Mouse (Mus musculus): ENCODE results near the gene Klhl29. TPM values are rescaled to one million over a fixed set of nuclear protein-coding genes. Genes with fewer than 3 reads are reported as not detected.

Klhl29 gene
- polyA plus RNA-seq, 1 experiment from 2014 or later, result 8.5 TPM

GRCm38 (mm10) chr12:5247505-5247904 lies 128.0 kb downstream of the Klhl29 start:
- H3K9me3 ChIP-seq (replicated peaks; ENCODE audit: control insufficient read depth, low read length), result no peaks in the 10 kb centered on the region
- no peaks in the 10 kb centered on the region for H3K27me3 ChIP-seq (replicated peaks; ENCODE audit: control insufficient read depth, insufficient read depth, low read length)
- H3K27ac ChIP-seq (ENCODE audit: low read depth, low read length), result no peak overlapping the region
- H3K36me3 ChIP-seq (ENCODE audit: control insufficient read depth, insufficient read depth, low read length), result no peaks in the 10 kb centered on the region
- DNase-seq (ENCODE audit: low spot score) (no peak), ATAC-seq (no peak)
- no peak overlapping the region for H3K4me3 ChIP-seq (ENCODE audit: low read depth, low read length)
- 56% methylated on average over 6 of the region's 6 CpGs for WGBS
- peaks cover 17% of the 10 kb centered on the region for H3K4me1 ChIP-seq (ENCODE audit: control insufficient read depth, insufficient read depth, low read length)
- no peak overlapping the region for H3K4me2 ChIP-seq (ENCODE audit: low read length)
- H3K9ac ChIP-seq (ENCODE audit: low read length), result no peak overlapping the region

GRCm38 (mm10) chr12:5246721-5247341 lies 128.7 kb downstream of the Klhl29 start:
- no peak overlapping the region for H3K4me2 ChIP-seq (ENCODE audit: low read length)
- H3K9ac ChIP-seq (ENCODE audit: low read length), result no peak overlapping the region
- peaks cover 20% of the 10 kb centered on the region for H3K4me1 ChIP-seq (ENCODE audit: control insufficient read depth, insufficient read depth, low read length)
- WGBS, result 74% methylated on average over 15 of the region's 15 CpGs
- no peaks in the 10 kb centered on the region for H3K27me3 ChIP-seq (replicated peaks; ENCODE audit: control insufficient read depth, insufficient read depth, low read length)
- peak overlapping the region; percentile 17; the same call in 1 of the 2 replicates for H3K27ac ChIP-seq (ENCODE audit: low read depth, low read length)
- ATAC-seq (no peak), DNase-seq (ENCODE audit: low spot score) (no peak)
- H3K4me3 ChIP-seq (ENCODE audit: low read depth, low read length), result no peak overlapping the region
- no peaks in the 10 kb centered on the region for H3K36me3 ChIP-seq (ENCODE audit: control insufficient read depth, insufficient read depth, low read length)
- H3K9me3 ChIP-seq (replicated peaks; ENCODE audit: control insufficient read depth, low read length), result no peaks in the 10 kb centered on the region

GRCm38 (mm10) chr12:5246193-5246621 lies 129.3 kb downstream of the Klhl29 start:
- DNase-seq (ENCODE audit: low spot score), result no peak
- WGBS, result 90% methylated on average over 9 of the region's 9 CpGs
- ATAC-seq, result no peak
- H3K4me3 ChIP-seq (ENCODE audit: low read depth, low read length), result no peak overlapping the region
- H3K9me3 ChIP-seq (replicated peaks; ENCODE audit: control insufficient read depth, low read length), result no peaks in the 10 kb centered on the region
- no peak overlapping the region for H3K4me2 ChIP-seq (ENCODE audit: low read length)
- peak overlapping the region; percentile 17; the same call in 1 of the 2 replicates for H3K27ac ChIP-seq (ENCODE audit: low read depth, low read length)
- H3K27me3 ChIP-seq (replicated peaks; ENCODE audit: control insufficient read depth, insufficient read depth, low read length), result no peaks in the 10 kb centered on the region
- no peak overlapping the region for H3K9ac ChIP-seq (ENCODE audit: low read length)
- H3K4me1 ChIP-seq (ENCODE audit: control insufficient read depth, insufficient read depth, low read length), result peaks cover 21% of the 10 kb centered on the region
- H3K36me3 ChIP-seq (ENCODE audit: control insufficient read depth, insufficient read depth, low read length), result no peaks in the 10 kb centered on the region

GRCm38 (mm10) chr12:5245207-5245597 lies 130.3 kb downstream of the Klhl29 start:
- Histone ChIP-seq H3K27ac (ENCODE audit: low read depth, low read length) (no peak overlapping the region), H3K4me3 (ENCODE audit: low read depth, low read length) (no peak overlapping the region), H3K9ac (ENCODE audit: low read length) (no peak overlapping the region), H3K9me3 (replicated peaks; ENCODE audit: control insufficient read depth, low read length) (no peaks in the 10 kb centered on the region), H3K4me2 (ENCODE audit: low read length) (no peak overlapping the region), H3K27me3 (replicated peaks; ENCODE audit: control insufficient read depth, insufficient read depth, low read length) (no peaks in the 10 kb centered on the region), H3K36me3 (ENCODE audit: control insufficient read depth, insufficient read depth, low read length) (no peaks in the 10 kb centered on the region), H3K4me1 (ENCODE audit: control insufficient read depth, insufficient read depth, low read length) (peaks cover 25% of the 10 kb centered on the region)
- ATAC-seq, result no peak
- WGBS, result 59% methylated on average over 4 of the region's 4 CpGs
- no peak for DNase-seq (ENCODE audit: low spot score)

- Histone ChIP-seq H3K27me3 (replicated peaks; ENCODE audit: control insufficient read depth, insufficient read depth, low read length) (no peaks in the 10 kb centered on the region), H3K9ac (ENCODE audit: low read length) (no peak overlapping the region), H3K27ac (ENCODE audit: low read depth, low read length) (no peak overlapping the region), H3K4me3 (ENCODE audit: low read depth, low read length) (no peak overlapping the region), H3K36me3 (ENCODE audit: control insufficient read depth, insufficient read depth, low read length) (no peaks in the 10 kb centered on the region), H3K9me3 (replicated peaks; ENCODE audit: control insufficient read depth, low read length) (no peaks in the 10 kb centered on the region), H3K4me1 (ENCODE audit: control insufficient read depth, insufficient read depth, low read length) (peaks cover 30% of the 10 kb centered on the region), H3K4me2 (ENCODE audit: low read length) (no peak overlapping the region)
- DNase-seq (ENCODE audit: low spot score) (no peak), ATAC-seq (no peak)
- 90% methylated on average over 10 of the region's 10 CpGs for WGBS
These were observed 130.9 kb downstream of the Klhl29 start for GRCm38 (mm10) chr12:5244431-5245206.

GRCm38 (mm10) chr12:5243867-5244266 lies 131.6 kb downstream of the Klhl29 start:
- Histone ChIP-seq H3K27me3 (replicated peaks; ENCODE audit: control insufficient read depth, insufficient read depth, low read length) (no peaks in the 10 kb centered on the region), H3K4me2 (ENCODE audit: low read length) (no peak overlapping the region), H3K27ac (ENCODE audit: low read depth, low read length) (no peak overlapping the region), H3K9me3 (replicated peaks; ENCODE audit: control insufficient read depth, low read length) (no peaks in the 10 kb centered on the region), H3K36me3 (ENCODE audit: control insufficient read depth, insufficient read depth, low read length) (no peaks in the 10 kb centered on the region), H3K4me3 (ENCODE audit: low read depth, low read length) (no peak overlapping the region), H3K4me1 (ENCODE audit: control insufficient read depth, insufficient read depth, low read length) (peaks cover 37% of the 10 kb centered on the region), H3K9ac (ENCODE audit: low read length) (no peak overlapping the region)
- DNase-seq (ENCODE audit: low spot score) (no peak), ATAC-seq (no peak)
- WGBS, result 70% methylated on average over 6 of the region's 6 CpGs

GRCm38 (mm10) chr12:5243449-5243848 lies 132.0 kb downstream of the Klhl29 start:
- Histone ChIP-seq H3K4me2 (ENCODE audit: low read length) (no peak overlapping the region), H3K27me3 (replicated peaks; ENCODE audit: control insufficient read depth, insufficient read depth, low read length) (no peaks in the 10 kb centered on the region), H3K4me3 (ENCODE audit: low read depth, low read length) (no peak overlapping the region), H3K4me1 (ENCODE audit: control insufficient read depth, insufficient read depth, low read length) (peaks cover 41% of the 10 kb centered on the region), H3K27ac (ENCODE audit: low read depth, low read length) (no peak overlapping the region), H3K36me3 (ENCODE audit: control insufficient read depth, insufficient read depth, low read length) (no peaks in the 10 kb centered on the region), H3K9ac (ENCODE audit: low read length) (no peak overlapping the region), H3K9me3 (replicated peaks; ENCODE audit: control insufficient read depth, low read length) (no peaks in the 10 kb centered on the region)
- WGBS, result 88% methylated on average over 4 of the region's 4 CpGs
- no peak for DNase-seq (ENCODE audit: low spot score)
- no peak for ATAC-seq

- H3K27ac ChIP-seq (ENCODE audit: low read depth, low read length), result no peak overlapping the region
- WGBS, result 88% methylated on average over 8 of the region's 8 CpGs
- DNase-seq (ENCODE audit: low spot score), result no peak
These were observed 132.7 kb downstream of the Klhl29 start for GRCm38 (mm10) chr12:5242551-5243330.

More at GRCm38 (mm10) chr12:5242551-5243330, 132.7 kb downstream of the Klhl29 start:
- peaks cover 43% of the 10 kb centered on the region for H3K4me1 ChIP-seq (ENCODE audit: control insufficient read depth, insufficient read depth, low read length)
- no peaks in the 10 kb centered on the region for H3K36me3 ChIP-seq (ENCODE audit: control insufficient read depth, insufficient read depth, low read length)
- H3K4me3 ChIP-seq (ENCODE audit: low read depth, low read length), result no peak overlapping the region
- H3K4me2 ChIP-seq (ENCODE audit: low read length), result no peak overlapping the region
- no peak for ATAC-seq
- no peaks in the 10 kb centered on the region for H3K27me3 ChIP-seq (replicated peaks; ENCODE audit: control insufficient read depth, insufficient read depth, low read length)
- H3K9me3 ChIP-seq (replicated peaks; ENCODE audit: control insufficient read depth, low read length), result no peaks in the 10 kb centered on the region
- H3K9ac ChIP-seq (ENCODE audit: low read length), result 0 out of 2 replicates have a peak overlapping the region, but pooled peaks have one; percentile 5

All from forebrain, embryonic 14.5 days (tissue).